Mouse (Mus musculus): ENCODE data around the gene Grip1. TPM values are rescaled to one million over a fixed set of nuclear protein-coding genes. Genes with fewer than 3 reads are reported as not detected.

Gene Grip1
- polyA plus RNA-seq, 1 experiment from 2014 or later: 0.53 TPM

DNA sequence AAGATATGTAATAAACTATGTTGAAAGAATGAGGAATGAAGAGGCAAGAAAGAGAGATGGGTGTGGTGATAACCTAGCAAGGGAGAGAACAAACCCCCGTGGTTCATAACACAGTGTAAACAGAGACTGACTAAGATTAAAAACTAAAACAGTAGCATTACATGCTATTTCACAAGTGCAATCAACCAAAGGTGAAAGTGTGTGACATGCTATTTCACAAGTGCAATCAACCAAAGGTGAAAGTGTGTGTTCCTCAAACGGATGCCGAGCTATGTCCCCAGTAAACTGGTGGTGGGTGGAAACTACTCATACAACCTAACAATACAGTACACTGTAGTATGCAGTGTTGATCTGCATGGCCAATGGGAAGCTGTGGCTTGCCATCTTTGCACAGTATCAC, 561.5 kb downstream of the Grip1 start:
- no peak overlapping the region for H3K4me3 ChIP-seq (replicated peaks)
- H3K4me2 ChIP-seq: no peak overlapping the region
- H3K36me3 ChIP-seq (replicated peaks): no peaks in the 10 kb centered on the region
- no peaks in the 10 kb centered on the region for H3K27me3 ChIP-seq
- no peak overlapping the region for H3K27ac ChIP-seq (replicated peaks)
- H3K9ac ChIP-seq: no peak overlapping the region
- ATAC-seq (ENCODE audit: insufficient read depth): no peak
- 56% methylated on average over 3 of the region's 3 CpGs for WGBS (ENCODE audit: insufficient replicate concordance)
- no peaks in the 10 kb centered on the region for H3K9me3 ChIP-seq (replicated peaks)
- H3K4me1 ChIP-seq (replicated peaks): no peaks in the 10 kb centered on the region

DNA sequence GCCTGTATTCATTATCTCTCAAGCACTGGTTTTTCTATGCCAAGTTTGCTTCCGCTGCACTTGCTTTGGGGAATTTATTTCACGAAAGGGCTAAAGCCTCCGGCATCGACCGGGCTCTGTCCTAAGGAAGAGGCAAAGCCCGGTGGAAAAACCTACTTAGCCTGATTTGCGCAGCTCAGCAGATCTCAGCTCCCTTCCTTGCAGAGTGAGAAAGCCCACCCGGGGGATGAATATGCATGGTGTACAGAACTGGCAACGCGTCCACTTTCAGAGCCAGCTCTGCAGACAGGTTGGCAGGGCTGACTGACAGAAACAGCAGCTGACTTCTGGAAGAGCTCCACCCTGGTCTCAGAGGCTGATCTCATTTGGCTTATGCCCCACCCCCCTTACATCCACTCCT, 572.8 kb downstream of the Grip1 start:
- no peak for ATAC-seq (ENCODE audit: insufficient read depth)
- 77% methylated on average over 10 of the region's 10 CpGs for WGBS (ENCODE audit: insufficient replicate concordance)
- H3K9ac ChIP-seq: no peak overlapping the region

DNA sequence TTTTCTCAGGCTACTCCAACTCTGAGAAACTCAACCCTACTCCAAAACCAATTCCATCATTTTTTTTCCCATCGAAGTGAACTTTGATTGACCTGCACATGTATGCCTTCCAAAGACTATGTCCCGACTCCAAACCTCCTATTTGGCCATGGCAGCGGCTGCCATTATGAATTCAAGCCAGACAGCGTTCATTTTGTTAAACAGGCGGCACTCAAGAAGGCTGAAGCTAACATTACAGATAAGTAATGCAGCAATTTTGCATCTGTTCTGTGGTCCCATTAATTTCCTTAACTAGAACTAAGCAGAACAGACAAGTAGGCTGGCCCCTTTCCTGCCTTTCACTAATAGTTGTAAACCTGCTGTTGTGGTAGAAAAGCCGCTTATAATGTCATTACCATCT, 577.3 kb downstream of the Grip1 start:
- ATAC-seq (ENCODE audit: insufficient read depth): no peak
- 73% methylated on average over 6 of the region's 6 CpGs for WGBS (ENCODE audit: insufficient replicate concordance)
- Histone ChIP-seq H3K9me3 (replicated peaks) (no peaks in the 10 kb centered on the region), H3K27ac (replicated peaks) (no peak overlapping the region), H3K27me3 (no peaks in the 10 kb centered on the region), H3K9ac (no peak overlapping the region), H3K4me3 (replicated peaks) (no peak overlapping the region), H3K4me1 (replicated peaks) (no peaks in the 10 kb centered on the region), H3K36me3 (replicated peaks) (no peaks in the 10 kb centered on the region), H3K4me2 (no peak overlapping the region)

More for the DNA sequence above, 572.8 kb downstream of the Grip1 start:
- H3K9me3 ChIP-seq (replicated peaks): no peaks in the 10 kb centered on the region
- H3K36me3 ChIP-seq (replicated peaks): no peaks in the 10 kb centered on the region
- no peak overlapping the region for H3K4me3 ChIP-seq (replicated peaks)
- H3K4me1 ChIP-seq (replicated peaks): no peaks in the 10 kb centered on the region
- no peaks in the 10 kb centered on the region for H3K27me3 ChIP-seq
- H3K4me2 ChIP-seq: no peak overlapping the region
- no peak overlapping the region for H3K27ac ChIP-seq (replicated peaks)

DNA sequence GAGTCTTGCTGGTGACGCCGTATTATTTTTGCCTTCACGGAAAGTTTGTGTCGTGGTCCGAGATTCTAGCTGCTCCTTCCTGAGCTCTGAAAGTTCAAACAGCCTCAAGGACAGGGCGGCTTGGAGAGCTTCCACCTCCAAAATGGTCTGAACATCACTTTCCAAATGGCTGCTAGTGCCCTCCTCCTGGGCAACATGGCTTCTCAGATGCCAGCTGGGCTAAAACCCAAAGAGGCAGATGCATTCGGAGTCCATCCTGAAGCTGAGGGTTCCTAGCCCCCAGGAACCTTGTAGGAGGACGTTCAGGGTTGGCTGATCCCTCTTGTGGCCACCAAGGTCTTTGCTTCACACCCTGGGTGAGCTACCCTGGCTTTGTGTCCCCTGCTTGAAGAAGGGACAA, 577.7 kb downstream of the Grip1 start:
- no peak overlapping the region for H3K27ac ChIP-seq (replicated peaks)
- WGBS (ENCODE audit: insufficient replicate concordance): 75% methylated on average over 8 of the region's 8 CpGs
- H3K27me3 ChIP-seq: no peaks in the 10 kb centered on the region
- no peak overlapping the region for H3K4me2 ChIP-seq
- ATAC-seq (ENCODE audit: insufficient read depth): no peak
- no peaks in the 10 kb centered on the region for H3K36me3 ChIP-seq (replicated peaks)
- H3K9me3 ChIP-seq (replicated peaks): no peaks in the 10 kb centered on the region
- no peak overlapping the region for H3K4me3 ChIP-seq (replicated peaks)
- H3K9ac ChIP-seq: no peak overlapping the region
- no peaks in the 10 kb centered on the region for H3K4me1 ChIP-seq (replicated peaks)

DNA sequence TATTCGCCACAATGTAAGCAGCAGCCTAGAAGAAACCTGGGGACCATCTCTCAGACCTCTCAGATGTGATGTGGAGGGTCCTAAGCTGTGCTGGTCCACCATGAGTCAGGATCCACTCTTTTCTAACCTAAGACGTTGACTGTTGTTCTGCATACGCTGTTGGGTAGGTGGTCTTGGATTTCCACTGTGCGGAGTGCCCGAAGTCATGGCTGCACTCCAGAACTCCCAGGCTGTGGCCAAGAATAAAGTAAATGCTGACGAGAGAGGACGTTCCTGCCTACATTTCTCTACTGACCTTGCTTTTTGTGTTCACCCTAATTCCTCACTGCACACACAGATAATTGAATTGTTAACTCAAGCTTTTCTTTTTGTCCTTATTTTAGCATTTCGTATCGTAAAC, 580.2 kb downstream of the Grip1 start:
- no peak for ATAC-seq (ENCODE audit: insufficient read depth)
- no peaks in the 10 kb centered on the region for H3K4me1 ChIP-seq (replicated peaks)
- no peaks in the 10 kb centered on the region for H3K36me3 ChIP-seq (replicated peaks)
- no peaks in the 10 kb centered on the region for H3K27me3 ChIP-seq
- no peak overlapping the region for H3K4me2 ChIP-seq
- H3K9ac ChIP-seq: no peak overlapping the region
- H3K27ac ChIP-seq (replicated peaks): no peak overlapping the region
- no peaks in the 10 kb centered on the region for H3K9me3 ChIP-seq (replicated peaks)
- H3K4me3 ChIP-seq (replicated peaks): no peak overlapping the region
- 72% methylated on average over 9 of the region's 9 CpGs for WGBS (ENCODE audit: insufficient replicate concordance)

DNA sequence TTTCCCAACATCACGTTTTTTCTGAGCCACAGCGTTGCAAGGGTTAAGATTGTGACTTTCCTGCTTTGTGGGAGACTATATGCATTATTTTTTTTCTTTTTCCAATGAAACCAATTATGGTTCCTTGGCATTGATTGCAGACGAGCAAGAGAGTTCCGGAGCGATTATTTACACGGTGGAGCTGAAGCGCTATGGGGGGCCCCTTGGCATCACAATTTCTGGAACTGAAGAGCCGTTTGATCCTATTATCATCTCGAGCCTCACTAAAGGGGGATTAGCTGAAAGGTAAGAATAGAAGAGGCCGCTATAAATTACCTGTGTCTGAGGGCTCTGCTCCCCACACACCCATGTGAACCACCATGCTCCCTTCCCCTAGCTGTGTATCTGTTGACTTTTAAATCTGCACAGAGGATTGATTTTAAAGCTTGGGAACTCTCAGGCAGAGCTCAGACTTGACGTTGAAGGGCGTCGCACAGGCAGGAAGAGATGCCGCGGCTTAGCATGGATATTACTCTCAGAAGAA, 581.6 kb downstream of the Grip1 start:
- Histone ChIP-seq H3K27me3 (no peaks in the 10 kb centered on the region), H3K9ac (no peak overlapping the region), H3K27ac (replicated peaks) (no peak overlapping the region), H3K36me3 (replicated peaks) (no peaks in the 10 kb centered on the region), H3K9me3 (replicated peaks) (no peaks in the 10 kb centered on the region), H3K4me2 (no peak overlapping the region), H3K4me1 (replicated peaks) (no peaks in the 10 kb centered on the region), H3K4me3 (replicated peaks) (no peak overlapping the region)
- 60% methylated on average over 15 of the region's 15 CpGs for WGBS (ENCODE audit: insufficient replicate concordance)
- ATAC-seq (ENCODE audit: insufficient read depth): no peak

DNA sequence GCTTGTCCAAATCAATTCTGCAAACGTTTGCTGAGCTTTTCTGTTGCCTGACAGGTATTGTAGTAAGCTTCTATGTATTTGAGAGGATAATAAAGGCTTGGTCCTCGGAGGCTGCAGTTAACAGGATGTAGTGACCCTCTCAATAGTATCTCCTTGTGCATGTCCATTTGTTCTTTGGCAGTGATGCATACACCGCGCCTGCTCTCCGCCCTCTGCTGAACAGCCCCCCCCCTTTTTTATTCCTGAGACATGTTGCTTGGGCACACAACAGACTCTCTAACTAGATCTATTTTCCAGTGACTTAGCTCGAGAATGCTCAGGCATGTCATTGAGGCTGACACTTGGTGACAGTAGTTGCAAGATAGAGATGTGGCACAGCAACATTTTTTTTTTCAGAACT, 582.2 kb downstream of the Grip1 start:
- 64% methylated on average over 6 of the region's 6 CpGs for WGBS (ENCODE audit: insufficient replicate concordance)
- no peak for ATAC-seq (ENCODE audit: insufficient read depth)
- H3K27ac ChIP-seq (replicated peaks): no peak overlapping the region

DNA sequence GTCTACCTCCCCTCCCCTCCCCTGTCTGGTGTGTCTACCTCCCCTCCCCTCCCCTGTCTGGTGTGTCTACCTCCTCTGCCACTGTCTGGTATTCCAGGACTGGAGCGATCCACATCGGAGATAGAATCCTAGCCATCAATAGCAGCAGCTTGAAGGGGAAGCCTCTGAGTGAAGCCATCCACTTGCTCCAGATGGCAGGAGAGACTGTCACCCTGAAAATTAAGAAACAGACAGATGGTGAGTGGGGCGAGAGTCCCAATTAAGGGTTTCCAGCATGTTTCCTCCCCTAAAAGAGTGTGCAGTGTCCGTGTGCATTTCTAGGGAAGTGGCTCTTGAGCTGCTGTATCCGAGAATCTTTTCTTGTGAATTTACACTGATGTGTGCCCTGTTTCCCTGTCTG, 584.6 kb downstream of the Grip1 start:
- H3K9ac ChIP-seq: no peak overlapping the region
- H3K4me1 ChIP-seq (replicated peaks): no peaks in the 10 kb centered on the region
- no peak overlapping the region for H3K4me2 ChIP-seq
- no peaks in the 10 kb centered on the region for H3K9me3 ChIP-seq (replicated peaks)
- no peak overlapping the region for H3K4me3 ChIP-seq (replicated peaks)
- H3K36me3 ChIP-seq (replicated peaks): no peaks in the 10 kb centered on the region
- no peak for ATAC-seq (ENCODE audit: insufficient read depth)
- no peak overlapping the region for H3K27ac ChIP-seq (replicated peaks)
- WGBS (ENCODE audit: insufficient replicate concordance): 79% methylated on average over 5 of the region's 5 CpGs
- no peaks in the 10 kb centered on the region for H3K27me3 ChIP-seq

More for the DNA sequence above, 582.2 kb downstream of the Grip1 start:
- H3K4me1 ChIP-seq (replicated peaks): no peaks in the 10 kb centered on the region
- H3K9ac ChIP-seq: no peak overlapping the region
- H3K4me3 ChIP-seq (replicated peaks): no peak overlapping the region
- no peaks in the 10 kb centered on the region for H3K36me3 ChIP-seq (replicated peaks)
- H3K9me3 ChIP-seq (replicated peaks): no peaks in the 10 kb centered on the region
- no peak overlapping the region for H3K4me2 ChIP-seq
- no peaks in the 10 kb centered on the region for H3K27me3 ChIP-seq

DNA sequence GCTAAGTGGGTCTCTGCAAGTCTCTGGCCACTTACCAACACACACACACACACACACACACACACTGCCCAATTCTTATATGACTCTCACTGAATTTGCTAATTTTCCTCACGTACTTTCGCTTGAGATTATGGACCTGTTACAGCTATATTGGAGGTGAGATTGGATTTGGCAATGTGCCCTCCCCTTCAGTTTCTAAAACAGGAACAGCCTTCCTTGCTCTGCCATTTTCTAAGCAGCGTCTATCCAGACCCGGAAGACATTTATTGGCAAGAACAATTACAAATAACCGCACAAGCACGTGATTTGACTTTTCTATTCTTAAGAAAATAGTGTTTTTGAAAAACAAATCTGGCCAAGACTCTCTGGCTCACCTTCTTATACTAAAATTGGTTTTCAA, 590.6 kb downstream of the Grip1 start:
- WGBS (ENCODE audit: insufficient replicate concordance): 76% methylated on average over 6 of the region's 6 CpGs
- no peak for ATAC-seq (ENCODE audit: insufficient read depth)
- Histone ChIP-seq H3K4me3 (replicated peaks) (no peak overlapping the region), H3K4me1 (replicated peaks) (no peaks in the 10 kb centered on the region), H3K9ac (no peak overlapping the region), H3K27ac (replicated peaks) (no peak overlapping the region), H3K27me3 (no peaks in the 10 kb centered on the region), H3K9me3 (replicated peaks) (no peaks in the 10 kb centered on the region), H3K4me2 (no peak overlapping the region), H3K36me3 (replicated peaks) (no peaks in the 10 kb centered on the region)

DNA sequence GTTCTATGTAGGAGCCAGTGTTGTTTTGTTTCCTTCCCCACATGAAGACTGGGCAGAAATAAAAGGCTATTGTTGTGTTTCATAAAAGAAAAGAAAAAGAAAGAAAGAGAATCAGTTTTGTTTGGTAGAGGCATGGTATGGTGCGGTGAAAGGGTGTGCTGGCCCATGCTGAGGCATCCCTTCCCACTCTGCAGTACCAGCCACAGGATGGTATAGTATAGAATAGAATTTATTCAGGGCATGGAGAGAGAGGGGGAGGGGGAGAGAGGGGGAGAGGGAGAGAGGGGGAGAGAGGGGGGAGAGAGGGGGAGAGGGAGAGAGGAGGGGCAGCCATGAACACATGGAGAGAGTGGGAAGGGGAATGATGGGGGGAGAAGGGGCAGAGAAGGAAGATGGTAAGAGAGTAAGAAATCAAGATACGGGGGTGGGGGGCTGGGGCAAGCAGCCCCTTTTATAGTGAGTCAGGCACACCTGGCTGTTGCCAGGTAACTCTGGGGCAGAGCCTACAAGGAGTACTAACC, 591.1 kb downstream of the Grip1 start:
- H3K9me3 ChIP-seq (replicated peaks): no peaks in the 10 kb centered on the region
- no peak for ATAC-seq (ENCODE audit: insufficient read depth)
- H3K36me3 ChIP-seq (replicated peaks): no peaks in the 10 kb centered on the region
- no peaks in the 10 kb centered on the region for H3K27me3 ChIP-seq
- H3K9ac ChIP-seq: no peak overlapping the region
- H3K4me2 ChIP-seq: no peak overlapping the region
- WGBS (ENCODE audit: insufficient replicate concordance): 73% methylated on average over 2 of the region's 2 CpGs
- no peak overlapping the region for H3K27ac ChIP-seq (replicated peaks)
- H3K4me1 ChIP-seq (replicated peaks): no peaks in the 10 kb centered on the region
- H3K4me3 ChIP-seq (replicated peaks): no peak overlapping the region

DNA sequence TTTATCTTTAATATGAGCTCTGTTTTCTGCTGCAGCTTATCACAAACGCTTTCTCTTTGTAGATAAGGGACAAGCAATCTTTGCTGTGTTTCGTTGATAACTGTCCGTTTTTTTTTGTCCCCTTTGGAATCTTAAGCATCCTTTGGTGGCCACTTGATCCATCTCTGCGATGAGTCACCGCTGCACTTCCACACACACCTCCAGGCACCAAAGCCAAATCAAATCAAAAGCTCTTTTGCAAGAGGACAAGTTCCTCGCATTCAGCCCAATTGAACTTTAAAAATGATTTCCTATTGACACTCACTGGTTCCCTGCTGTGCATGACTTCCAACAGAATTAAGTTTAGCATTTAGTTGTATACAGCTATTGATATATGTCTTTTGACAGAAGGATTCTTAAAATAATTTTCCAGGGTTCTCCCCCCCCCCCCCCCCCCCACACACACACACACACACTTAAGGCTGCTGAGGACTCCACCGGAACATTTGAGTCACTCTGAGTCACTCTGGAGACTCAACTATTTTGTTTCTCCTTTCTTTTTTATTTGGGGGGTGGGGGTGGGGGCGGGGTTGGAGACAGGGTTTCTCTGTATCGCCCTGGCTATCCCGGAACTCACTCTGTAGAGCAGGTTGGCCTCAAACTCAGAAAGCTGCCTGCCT, 607.1 kb downstream of the Grip1 start:
- no peaks in the 10 kb centered on the region for H3K36me3 ChIP-seq (replicated peaks)
- H3K4me2 ChIP-seq: no peak overlapping the region
- 55% methylated on average over 10 of the region's 10 CpGs for WGBS (ENCODE audit: insufficient replicate concordance)
- no peak overlapping the region for H3K9ac ChIP-seq
- no peaks in the 10 kb centered on the region for H3K9me3 ChIP-seq (replicated peaks)
- no peak overlapping the region for H3K4me3 ChIP-seq (replicated peaks)
- no peaks in the 10 kb centered on the region for H3K27me3 ChIP-seq
- ATAC-seq (ENCODE audit: insufficient read depth): no peak
- no peaks in the 10 kb centered on the region for H3K4me1 ChIP-seq (replicated peaks)
- H3K27ac ChIP-seq (replicated peaks): no peak overlapping the region

All from liver, embryonic 15.5 days (tissue).